Mouse (Mus musculus): ENCODE data around the gene Kcnk1. TPM values are rescaled to one million over a fixed set of nuclear protein-coding genes. Genes with fewer than 3 reads are reported as not detected.

Kcnk1 gene
- polyA plus RNA-seq, 1 experiment, result 14.7 TPM

- TF ChIP-seq POLR2A (IDR thresholded peaks at IDR 0.05; ENCODE audit: borderline replicate concordance, extremely low read depth, low read depth, low read length), result no peak
- no peak for TF ChIP-seq CTCF (IDR thresholded peaks at IDR 0.05; ENCODE audit: insufficient read depth, low read length)
- Histone ChIP-seq H3K4me1 (ENCODE audit: control insufficient read depth, insufficient read depth, low read length) (no peaks in the 10 kb centered on the region; the same call in 1 of the 2 replicates), H3K4me3 (replicated peaks; ENCODE audit: extremely low read depth, low read depth, low read length) (no peak overlapping the region)
- WGBS, result 38% methylated on average over 2 of the region's 2 CpGs
- DNase-seq, result no peak
Observed at GRCm38 (mm10) chr8:125987996-125988395, 7.0 kb upstream of the Kcnk1 start.

GRCm38 (mm10) chr8:125993636-125994035, 1.3 kb upstream of the Kcnk1 start:
- TF ChIP-seq POLR2A (IDR thresholded peaks at IDR 0.05; ENCODE audit: borderline replicate concordance, extremely low read depth, low read depth, low read length) (no peak), CTCF (IDR thresholded peaks at IDR 0.05; ENCODE audit: insufficient read depth, low read length) (no peak)

GRCm38 (mm10) chr8:125996031-125996839, 1.3 kb downstream of the Kcnk1 start:
- 25% methylated on average over 14 of the region's 14 CpGs for WGBS
- Histone ChIP-seq H3K4me1 (ENCODE audit: control insufficient read depth, insufficient read depth, low read length) (no peaks in the 10 kb centered on the region), H3K4me3 (replicated peaks; ENCODE audit: extremely low read depth, low read depth, low read length) (peak overlapping the region; percentile 68)
- DNase-seq, result no peak
- TF ChIP-seq CTCF (IDR thresholded peaks at IDR 0.05; ENCODE audit: insufficient read depth, low read length) (no peak), POLR2A (IDR thresholded peaks at IDR 0.05; ENCODE audit: borderline replicate concordance, extremely low read depth, low read depth, low read length) (no peak)

More at GRCm38 (mm10) chr8:125993636-125994035, 1.3 kb upstream of the Kcnk1 start:
- no peaks in the 10 kb centered on the region for H3K4me1 ChIP-seq (ENCODE audit: control insufficient read depth, insufficient read depth, low read length)
- 53% methylated on average over 9 of the region's 9 CpGs for whole genome bisulfite sequencing
- DNase-seq, result no peak
- H3K4me3 ChIP-seq (replicated peaks; ENCODE audit: extremely low read depth, low read depth, low read length), result no peak overlapping the region

GRCm38 (mm10) chr8:125996980-125997379, 2.0 kb downstream of the Kcnk1 start:
- WGBS, result 28% methylated on average over 6 of the region's 6 CpGs
- no peak for DNase-seq
- H3K4me3 ChIP-seq (replicated peaks; ENCODE audit: extremely low read depth, low read depth, low read length), result peak overlapping the region; percentile 24

GRCm38 (mm10) chr8:125997550-125997949, 2.6 kb downstream of the Kcnk1 start:
- 53% methylated on average over 5 of the region's 5 CpGs for WGBS
- TF ChIP-seq CTCF (IDR thresholded peaks at IDR 0.05; ENCODE audit: insufficient read depth, low read length), result no peak
- TF ChIP-seq POLR2A (IDR thresholded peaks at IDR 0.05; ENCODE audit: borderline replicate concordance, extremely low read depth, low read depth, low read length), result no peak
- no peak overlapping the region for H3K4me3 ChIP-seq (replicated peaks; ENCODE audit: extremely low read depth, low read depth, low read length)
- H3K4me1 ChIP-seq (ENCODE audit: control insufficient read depth, insufficient read depth, low read length), result no peaks in the 10 kb centered on the region
- DNase-seq, result no peak

More at GRCm38 (mm10) chr8:125996980-125997379, 2.0 kb downstream of the Kcnk1 start:
- no peak for TF ChIP-seq POLR2A (IDR thresholded peaks at IDR 0.05; ENCODE audit: borderline replicate concordance, extremely low read depth, low read depth, low read length)
- TF ChIP-seq CTCF (IDR thresholded peaks at IDR 0.05; ENCODE audit: insufficient read depth, low read length), result no peak
- H3K4me1 ChIP-seq (ENCODE audit: control insufficient read depth, insufficient read depth, low read length), result no peaks in the 10 kb centered on the region

GRCm38 (mm10) chr8:125999842-126000395, 4.9 kb downstream of the Kcnk1 start:
- WGBS, result 58% methylated on average over 7 of the region's 7 CpGs
- H3K4me3 ChIP-seq (replicated peaks; ENCODE audit: extremely low read depth, low read depth, low read length), result no peak overlapping the region
- no peak for TF ChIP-seq CTCF (IDR thresholded peaks at IDR 0.05; ENCODE audit: insufficient read depth, low read length)
- no peak for TF ChIP-seq POLR2A (IDR thresholded peaks at IDR 0.05; ENCODE audit: borderline replicate concordance, extremely low read depth, low read depth, low read length)
- H3K4me1 ChIP-seq (ENCODE audit: control insufficient read depth, insufficient read depth, low read length), result no peaks in the 10 kb centered on the region
- no peak for DNase-seq

GRCm38 (mm10) chr8:126003546-126003945, 8.6 kb downstream of the Kcnk1 start:
- TF ChIP-seq CTCF (IDR thresholded peaks at IDR 0.05; ENCODE audit: insufficient read depth, low read length), result no peak
- TF ChIP-seq POLR2A (IDR thresholded peaks at IDR 0.05; ENCODE audit: borderline replicate concordance, extremely low read depth, low read depth, low read length), result no peak
- H3K4me1 ChIP-seq (ENCODE audit: control insufficient read depth, insufficient read depth, low read length), result no peaks in the 10 kb centered on the region; the same call in 1 of the 2 replicates
- WGBS, result 87% methylated on average over 6 of the region's 6 CpGs
- no peak overlapping the region for H3K4me3 ChIP-seq (replicated peaks; ENCODE audit: extremely low read depth, low read depth, low read length)
- DNase-seq, result no peak

- Histone ChIP-seq H3K4me1 (ENCODE audit: control insufficient read depth, insufficient read depth, low read length) (no peaks in the 10 kb centered on the region; the same call in 1 of the 2 replicates), H3K4me3 (replicated peaks; ENCODE audit: extremely low read depth, low read depth, low read length) (no peak overlapping the region)
- WGBS, result 72% methylated on average over 7 of the region's 7 CpGs
- TF ChIP-seq CTCF (IDR thresholded peaks at IDR 0.05; ENCODE audit: insufficient read depth, low read length) (no peak), POLR2A (IDR thresholded peaks at IDR 0.05; ENCODE audit: borderline replicate concordance, extremely low read depth, low read depth, low read length) (no peak)
- DNase-seq, result no peak
Observed at GRCm38 (mm10) chr8:126004953-126005352, 10.0 kb downstream of the Kcnk1 start.

- Histone ChIP-seq H3K4me1 (ENCODE audit: control insufficient read depth, insufficient read depth, low read length) (no peaks in the 10 kb centered on the region; the same call in 1 of the 2 replicates), H3K4me3 (replicated peaks; ENCODE audit: extremely low read depth, low read depth, low read length) (no peak overlapping the region)
- no peak for DNase-seq
- no peak for TF ChIP-seq CTCF (IDR thresholded peaks at IDR 0.05; ENCODE audit: insufficient read depth, low read length)
- no peak for TF ChIP-seq POLR2A (IDR thresholded peaks at IDR 0.05; ENCODE audit: borderline replicate concordance, extremely low read depth, low read depth, low read length)
- 80% methylated on average over 11 of the region's 11 CpGs for WGBS
Observed at GRCm38 (mm10) chr8:126006310-126006990, 11.5 kb downstream of the Kcnk1 start.

Measured in lung, adult 2 months (tissue).